Mouse (Mus musculus): ENCODE measurements around the gene Fgfr2.

GRCm38 (mm10) chr7:130247831-130248230, 2875.3 kb downstream of the Fgfr2 start:
- TF ChIP-seq CTCF (IDR thresholded peaks at IDR 0.05; ENCODE audit: insufficient read depth, low read length) (no peak), POLR2A (IDR thresholded peaks at IDR 0.05; ENCODE audit: borderline replicate concordance, extremely low read depth, low read depth, low read length) (no peak)
